Mouse (Mus musculus): ENCODE data around the gene Ednrb.

DNA sequence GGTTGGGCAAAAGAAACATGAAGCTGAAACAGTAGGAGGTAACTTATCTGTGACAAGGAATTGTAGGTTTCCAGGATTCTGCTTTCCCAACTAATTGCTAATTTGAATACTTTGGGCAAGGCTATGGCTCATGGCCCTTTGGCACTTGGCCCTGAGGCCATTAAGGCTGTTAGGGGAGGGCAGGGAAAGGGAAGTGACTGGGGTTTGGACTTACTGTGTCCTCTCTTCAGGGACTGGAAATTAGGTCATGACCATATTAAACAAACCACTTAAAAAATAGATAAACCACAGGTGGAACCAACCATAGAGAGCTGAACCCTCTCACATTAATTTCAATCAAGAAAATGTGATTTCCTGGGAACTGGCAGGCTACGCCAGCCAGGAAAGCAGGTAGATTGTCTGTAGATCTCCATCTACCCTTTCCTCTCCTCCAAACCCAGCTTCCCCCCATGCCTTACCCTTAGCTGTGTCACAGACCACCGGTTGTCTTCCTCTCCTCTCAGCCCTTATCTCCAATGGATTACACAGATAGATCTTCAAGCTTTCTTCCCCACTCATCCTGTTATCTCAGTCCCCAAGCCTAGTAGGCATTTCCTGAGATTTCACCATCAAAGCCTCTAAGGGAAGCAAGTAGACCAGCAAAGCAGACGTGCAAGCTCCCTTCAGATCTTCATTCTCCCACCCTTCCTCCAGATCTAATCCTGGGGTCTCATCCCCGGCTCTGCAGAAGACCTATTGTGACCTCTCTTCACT lies 40.1 kb downstream of the Ednrb start:
- TF ChIP-seq POLR2A (IDR thresholded peaks at IDR 0.05; ENCODE audit: low read depth, low read length) (no peak), CTCF (conservative IDR thresholded peaks at IDR 0.05; ENCODE audit: insufficient read depth, insufficient read length, low read depth, low read length) (no peak)
